Mouse (Mus musculus): ENCODE measurements around the gene Crnkl1.

The Crnkl1 gene

DNA sequence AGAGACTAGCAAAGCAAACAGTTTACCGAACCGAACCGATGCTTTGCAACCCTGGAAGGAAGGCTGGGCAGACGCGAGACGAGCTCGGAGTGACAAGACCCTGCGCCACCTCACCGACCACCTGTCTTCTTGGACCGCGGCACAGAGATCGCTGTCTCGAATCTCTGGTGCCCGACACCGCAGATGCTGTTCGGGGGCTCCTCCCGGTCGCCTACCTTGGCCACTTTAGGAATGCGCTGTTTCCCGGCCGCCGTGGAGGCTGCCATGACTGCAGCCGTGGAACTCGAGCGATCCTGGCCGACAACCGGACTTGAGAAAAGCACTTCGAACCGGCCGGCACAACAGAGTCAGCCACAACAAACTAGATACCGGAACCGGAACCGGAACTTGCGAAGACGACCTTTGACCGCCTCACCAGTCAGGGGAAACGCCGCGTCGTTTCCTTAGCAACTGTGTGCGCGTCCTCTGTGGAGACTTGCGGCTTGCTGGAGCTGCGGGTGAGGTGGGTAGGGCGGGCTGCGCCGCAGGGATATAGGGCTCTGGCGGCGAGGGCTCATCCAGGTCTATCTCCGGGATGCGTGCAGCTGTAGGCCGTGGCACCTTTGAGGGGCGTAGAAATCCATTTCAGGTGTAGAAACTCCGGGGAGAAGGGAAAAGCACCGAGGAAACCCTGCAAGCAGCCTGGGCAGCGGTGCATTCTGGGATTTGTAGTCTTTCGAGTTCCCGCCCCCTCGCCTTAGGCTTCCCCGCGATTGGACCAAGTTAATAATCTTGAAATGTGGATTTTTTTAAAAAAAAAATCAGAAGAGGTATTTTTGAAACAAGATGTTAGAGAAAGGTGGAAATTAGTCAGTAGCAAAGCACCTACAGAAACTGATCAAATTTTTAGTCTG, at the start of gene Crnkl1, which contains the start of gene Cfap61:
Crnkl1 (minus strand) TSS at position 676 of the 893 bp plus-strand sequence.
Cfap61 (plus strand) TSS at position 446 of the 893 bp plus-strand sequence.
- peak; percentile 97 to 98 for DNase-seq (ENCODE audit: low spot score in 2 of 2)

DNA sequence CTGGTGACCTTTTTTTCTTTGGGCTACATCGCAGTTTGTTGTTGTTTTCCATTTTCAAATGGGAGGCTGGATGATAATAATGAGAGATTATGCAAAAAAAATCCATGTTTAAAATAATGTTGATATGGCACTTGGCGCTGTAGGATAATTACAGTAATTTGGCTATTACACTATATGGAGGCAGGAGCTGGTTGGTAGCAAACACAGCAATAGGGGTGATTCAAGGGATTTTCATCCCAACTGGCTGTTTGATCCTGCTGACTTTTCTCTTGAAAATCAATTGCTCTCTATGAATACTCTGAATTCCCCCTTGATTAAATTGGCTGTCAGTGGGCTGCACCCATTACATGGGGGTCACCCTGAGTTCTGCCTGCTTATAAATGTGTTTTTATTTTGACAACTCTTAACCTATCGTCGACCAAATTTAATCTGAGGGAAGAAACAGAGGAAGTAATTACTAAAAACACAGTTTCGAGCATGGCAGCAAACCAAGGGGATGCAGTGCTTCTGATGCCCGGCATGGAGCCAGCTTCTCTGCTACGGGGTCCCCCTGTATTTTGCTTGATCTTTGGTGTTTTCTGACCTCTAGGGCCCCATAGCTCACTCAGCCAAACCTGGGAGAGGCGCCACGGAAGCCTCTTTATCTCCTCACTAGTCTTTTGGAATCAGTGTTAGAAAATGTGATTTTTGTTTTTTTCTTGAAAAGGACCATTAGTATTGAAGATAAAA, 47.7 kb upstream of the Crnkl1 start:
- DNase-seq (ENCODE audit: low spot score in 2 of 2) = no peak

DNA sequence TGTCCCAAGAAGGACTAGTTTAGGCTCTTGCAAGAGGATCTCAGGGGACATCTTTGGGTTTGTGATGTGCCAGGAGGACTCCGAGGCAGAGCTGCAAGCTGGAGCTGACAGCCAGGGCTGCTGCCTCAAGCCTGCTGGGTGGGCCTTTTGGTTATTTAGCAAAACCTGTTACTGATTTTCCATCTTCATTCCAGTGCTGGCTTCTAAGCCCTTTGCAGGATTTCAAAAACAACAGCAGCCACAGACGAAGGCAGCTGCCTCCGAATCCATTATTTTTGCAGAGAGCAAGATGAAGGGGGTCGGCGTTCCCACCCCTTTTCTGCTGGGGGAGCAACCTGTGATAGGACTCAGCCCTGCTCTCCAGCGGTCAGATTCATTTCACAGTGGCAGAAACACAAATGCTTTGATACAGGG, 46.9 kb upstream of the Crnkl1 start:
- no peak for DNase-seq (ENCODE audit: low spot score in 2 of 2)

DNA sequence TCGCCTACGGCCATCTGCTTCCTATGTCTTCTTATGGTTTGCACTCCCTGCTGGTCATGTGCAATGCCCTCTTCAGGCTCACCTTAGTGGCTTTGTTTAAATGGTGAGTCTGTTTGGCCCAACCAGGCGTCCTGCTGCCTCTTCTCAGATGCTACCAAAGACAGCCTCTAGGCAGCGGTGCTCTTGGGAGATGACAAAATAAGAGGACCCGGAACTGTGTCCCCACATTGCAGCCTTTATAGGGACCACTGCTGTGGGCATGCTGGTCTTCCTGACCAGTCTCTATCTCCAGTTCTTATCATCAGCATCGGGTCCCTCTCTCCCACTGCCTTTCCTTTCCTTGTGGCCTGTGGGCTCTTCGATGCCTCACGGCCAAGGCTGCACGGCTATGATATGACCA, 46.1 kb upstream of the Crnkl1 start:
- DNase-seq (ENCODE audit: low spot score in 2 of 2) = no peak

DNA sequence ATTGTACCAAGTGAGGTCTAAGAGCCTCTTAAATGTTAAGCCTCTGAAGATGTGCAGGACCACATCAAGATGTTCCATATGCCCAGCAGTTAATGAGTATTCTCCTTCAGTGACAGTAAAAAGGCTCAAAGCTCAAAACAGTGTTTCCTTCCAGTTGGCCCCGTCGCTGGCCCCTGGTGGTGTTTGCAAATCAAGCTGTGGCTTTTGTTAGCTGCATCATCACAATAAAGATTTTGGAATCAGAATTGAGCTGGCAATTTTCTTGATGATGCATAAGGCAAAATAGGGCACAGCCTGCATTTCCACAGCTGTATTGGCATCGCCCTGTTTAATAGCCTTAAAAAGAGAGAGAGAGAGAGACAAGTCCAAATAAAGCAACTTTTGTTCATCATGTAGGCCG, 44.8 kb upstream of the Crnkl1 start:
- no peak for DNase-seq (ENCODE audit: low spot score in 2 of 2)

DNA sequence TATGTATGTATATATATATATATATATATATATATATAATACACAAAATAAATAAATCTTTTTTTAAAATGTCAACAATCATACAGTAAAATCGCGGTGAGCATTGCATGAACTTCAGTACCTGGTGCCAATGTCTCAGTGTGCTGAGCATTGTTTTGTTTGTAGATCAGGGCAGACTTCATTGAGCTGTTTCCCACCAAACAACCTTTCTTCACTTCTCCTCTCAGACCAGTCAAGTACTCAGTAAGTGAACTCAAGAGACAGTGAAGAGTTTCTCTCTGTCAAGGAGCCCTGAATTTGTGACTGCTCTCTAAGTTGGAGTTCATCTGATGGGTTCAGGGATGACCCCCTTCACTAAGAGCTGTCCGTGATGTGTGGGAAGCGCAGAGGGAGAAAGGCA, 37.8 kb upstream of the Crnkl1 start:
- DNase-seq (ENCODE audit: low spot score in 2 of 2) = no peak

DNA sequence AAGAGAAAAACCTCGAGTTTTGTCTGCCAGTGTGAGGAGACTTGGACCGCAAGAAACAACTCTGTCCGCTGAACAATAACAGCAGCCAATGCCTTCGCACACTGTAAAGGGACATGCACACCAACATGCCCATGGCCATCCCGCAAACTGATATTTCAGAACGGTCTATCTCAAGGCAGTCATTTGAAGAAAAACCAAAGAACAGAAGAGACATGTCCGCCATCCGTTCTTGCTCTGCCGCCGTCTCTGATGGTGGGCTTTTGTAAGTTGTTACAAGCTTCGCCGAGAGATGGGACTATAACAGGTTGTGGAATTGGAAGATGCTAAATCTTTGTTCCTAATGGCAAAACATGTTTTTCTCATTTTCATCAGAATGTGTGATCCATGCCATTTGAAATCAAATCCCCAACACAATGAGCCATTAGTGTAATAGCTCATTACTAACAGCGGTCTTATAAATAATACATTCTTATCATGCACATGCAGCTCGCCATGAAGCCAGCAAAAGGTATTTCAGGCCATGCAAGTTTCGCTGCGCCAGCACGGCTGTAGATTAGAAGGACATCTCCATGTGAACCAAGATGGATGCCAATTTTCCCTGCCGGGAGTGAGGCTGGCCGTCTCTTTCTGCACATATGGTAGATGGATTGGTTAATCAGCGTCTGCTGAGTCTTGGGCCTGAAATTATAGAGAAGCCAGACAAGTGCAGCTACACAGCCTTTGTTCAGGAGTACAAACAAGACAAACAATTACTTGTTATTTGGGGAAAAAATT, 36.6 kb upstream of the Crnkl1 start:
- DNase-seq (ENCODE audit: low spot score in 2 of 2) = peak; percentile 43 to 61

DNA sequence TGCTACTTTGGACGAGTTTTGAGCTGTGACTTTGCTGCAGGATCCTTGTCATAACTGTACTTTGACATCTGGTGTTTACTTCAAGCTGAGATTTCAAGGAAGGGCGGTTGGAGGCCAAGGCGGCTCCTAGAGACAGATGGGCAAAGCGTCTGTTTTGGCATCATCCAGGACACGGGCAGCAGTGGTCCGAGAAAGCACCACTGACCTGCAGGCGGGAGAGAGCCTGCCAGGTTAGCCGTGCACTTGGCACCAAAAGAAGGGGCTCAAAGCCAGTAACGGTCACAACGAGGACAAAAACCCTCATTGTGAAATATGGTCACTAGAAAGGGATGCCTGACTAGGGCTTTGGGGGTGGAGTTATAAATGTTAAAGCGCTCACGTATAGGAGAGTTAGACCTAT, 35.9 kb upstream of the Crnkl1 start:
- DNase-seq (ENCODE audit: low spot score in 2 of 2) = no peak

DNA sequence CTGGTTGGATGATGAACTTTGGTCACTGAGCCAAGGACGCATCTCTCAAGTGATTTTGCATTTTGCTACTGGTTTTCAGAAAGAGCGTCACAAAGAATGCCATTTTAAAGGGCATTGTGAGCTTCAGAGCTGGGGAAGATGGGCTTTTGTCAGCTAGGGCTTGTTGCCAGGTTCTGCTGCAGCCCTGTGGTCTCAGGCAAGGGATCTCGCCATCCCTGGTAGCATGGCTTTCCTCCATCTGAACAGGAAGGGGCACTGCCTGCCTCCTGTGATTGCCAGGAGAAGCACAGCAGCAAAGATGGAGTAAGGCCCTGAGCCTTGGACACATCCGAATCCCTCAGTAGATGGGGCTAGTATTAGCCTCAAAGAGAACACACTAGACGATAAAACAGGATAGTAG, 27.0 kb upstream of the Crnkl1 start:
- DNase-seq (ENCODE audit: low spot score in 2 of 2) = no peak

DNA sequence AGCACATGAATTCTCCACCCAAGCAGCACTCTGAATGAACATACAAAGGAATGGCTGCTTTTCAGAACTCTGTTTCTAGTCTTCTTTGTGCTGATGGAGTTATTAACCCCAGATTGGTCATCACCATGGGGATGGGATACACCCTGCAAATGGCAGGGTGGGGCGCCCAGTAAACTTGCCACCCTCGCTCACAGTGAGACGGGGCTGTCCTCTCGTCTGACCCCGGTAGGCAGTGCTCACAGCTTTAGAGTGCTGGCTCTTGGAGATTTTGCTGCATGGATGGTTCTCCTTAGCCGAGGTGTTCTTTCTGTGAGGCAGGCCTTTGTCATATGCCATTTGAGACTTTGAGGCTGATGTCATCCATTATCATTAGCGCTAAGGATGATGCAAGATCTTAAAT, 23.7 kb upstream of the Crnkl1 start:
- DNase-seq (ENCODE audit: low spot score in 2 of 2) = no peak

DNA sequence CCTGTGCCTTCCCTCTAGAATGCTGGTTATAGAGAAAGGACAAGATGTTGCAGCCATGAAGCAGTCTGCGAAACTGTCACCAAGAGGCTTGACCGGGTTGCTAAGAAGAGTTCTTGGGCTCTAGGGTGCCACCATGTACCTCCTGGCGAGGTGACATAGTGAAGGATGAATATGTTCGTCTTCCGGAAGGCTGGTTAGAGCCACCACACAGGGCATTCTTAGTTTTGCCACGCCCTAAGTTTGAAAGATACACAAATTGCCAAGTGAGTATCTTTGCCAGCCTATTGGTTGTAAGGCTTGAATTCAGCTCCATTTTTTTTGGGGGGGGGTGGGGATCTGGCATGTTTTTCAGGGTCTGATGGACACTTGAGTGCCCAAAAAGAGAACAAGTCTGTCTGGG, 23.3 kb upstream of the Crnkl1 start:
- no peak for DNase-seq (ENCODE audit: low spot score in 2 of 2)

DNA sequence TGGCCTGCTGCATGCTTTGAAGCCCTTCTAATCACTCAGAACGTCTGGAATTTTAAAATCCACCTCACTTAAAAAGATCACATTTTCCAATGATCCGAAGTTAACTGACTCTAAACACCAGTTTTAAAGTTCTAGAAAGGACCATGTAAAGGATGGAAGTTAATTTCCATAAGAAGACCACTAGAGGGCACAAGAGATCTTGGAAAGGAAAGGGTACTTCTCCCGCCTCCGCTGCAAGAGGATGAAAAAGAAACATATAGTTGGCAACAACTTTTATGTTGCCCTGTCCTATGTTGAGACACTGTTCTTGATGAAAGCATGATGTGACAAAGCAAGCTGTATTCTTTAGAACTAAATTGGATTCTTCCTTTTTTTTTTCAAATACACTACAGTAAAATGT, 22.6 kb upstream of the Crnkl1 start:
- no peak for DNase-seq (ENCODE audit: low spot score in 2 of 2)

DNA sequence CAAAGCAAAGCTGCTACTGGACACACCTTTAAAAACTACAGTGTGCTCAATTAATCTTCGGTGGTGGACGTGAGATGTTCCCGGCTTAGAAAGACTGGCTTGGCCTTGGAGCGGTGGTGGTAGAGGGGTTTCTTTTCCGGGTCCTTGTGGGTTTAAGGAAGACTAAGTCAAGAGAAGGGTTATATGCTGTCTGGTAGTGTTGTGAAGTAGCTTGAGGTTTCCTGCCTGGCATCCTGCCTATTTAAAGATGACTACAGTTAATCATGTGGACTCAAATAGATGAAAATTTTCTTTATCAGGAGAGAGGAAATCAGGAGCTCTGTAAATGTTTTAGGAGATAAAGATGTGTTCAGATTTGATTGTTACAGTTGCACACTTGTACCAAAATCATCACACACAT, 21.5 kb upstream of the Crnkl1 start:
- DNase-seq (ENCODE audit: low spot score in 2 of 2) = no peak

DNA sequence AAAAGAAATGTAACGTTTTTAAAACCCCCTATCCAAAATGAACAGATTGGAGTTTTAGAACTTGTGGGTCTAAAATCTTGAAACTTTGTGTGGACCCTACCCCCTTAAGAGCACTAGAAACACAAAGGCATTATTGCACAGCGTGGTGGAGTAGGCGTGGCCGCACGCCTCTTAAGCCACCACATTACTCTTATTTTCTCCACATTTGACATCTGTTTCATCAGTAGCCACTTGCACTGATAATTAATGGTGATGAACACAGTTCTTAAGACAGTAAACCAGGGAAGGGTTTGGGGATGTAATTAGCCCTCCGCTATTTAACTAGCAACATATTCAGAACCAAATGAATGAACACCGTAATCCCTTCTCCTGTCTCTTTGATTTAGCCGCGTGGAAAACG, 21.0 kb upstream of the Crnkl1 start:
- no peak for DNase-seq (ENCODE audit: low spot score in 2 of 2)

DNA sequence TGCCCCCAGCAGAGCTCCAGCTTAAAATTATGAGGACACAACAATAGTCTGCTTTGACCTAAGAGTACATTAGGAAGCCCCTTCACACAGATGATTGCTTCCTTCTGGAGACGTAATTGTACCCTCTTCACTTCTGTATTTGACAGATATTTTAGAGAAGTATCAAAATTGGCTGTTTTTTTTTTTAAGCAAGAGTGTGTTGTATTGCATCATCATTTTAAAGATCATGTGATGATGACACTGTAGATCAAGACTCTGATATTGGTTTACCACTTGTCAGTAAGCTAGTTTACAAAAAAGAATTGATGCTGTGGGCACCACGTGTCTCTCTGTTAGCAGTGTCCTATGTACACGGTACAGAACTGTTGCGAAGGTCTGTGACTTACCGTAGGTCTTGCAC, 17.9 kb upstream of the Crnkl1 start:
- no peak for DNase-seq (ENCODE audit: low spot score in 2 of 2)

DNA sequence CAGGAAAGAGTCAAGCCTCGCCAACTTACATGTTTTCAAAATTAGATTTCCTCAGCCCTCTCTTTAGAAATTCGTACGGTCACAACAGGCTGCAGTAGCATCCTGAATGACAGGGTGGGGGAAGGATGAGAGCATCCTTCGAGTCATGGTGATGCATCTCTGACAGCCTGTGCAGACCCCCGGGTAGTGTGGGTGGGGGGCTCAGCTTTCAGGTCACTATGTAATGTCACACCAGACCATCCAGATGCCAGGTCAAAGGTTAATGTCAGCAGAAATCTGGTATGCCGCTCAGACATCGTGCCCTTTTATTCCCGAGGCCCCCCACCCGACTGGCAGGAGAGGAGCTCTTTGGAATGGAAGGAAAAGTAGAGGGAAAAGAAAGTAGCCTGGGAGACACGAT, 15.4 kb upstream of the Crnkl1 start:
- DNase-seq (ENCODE audit: low spot score in 2 of 2) = no peak

DNA sequence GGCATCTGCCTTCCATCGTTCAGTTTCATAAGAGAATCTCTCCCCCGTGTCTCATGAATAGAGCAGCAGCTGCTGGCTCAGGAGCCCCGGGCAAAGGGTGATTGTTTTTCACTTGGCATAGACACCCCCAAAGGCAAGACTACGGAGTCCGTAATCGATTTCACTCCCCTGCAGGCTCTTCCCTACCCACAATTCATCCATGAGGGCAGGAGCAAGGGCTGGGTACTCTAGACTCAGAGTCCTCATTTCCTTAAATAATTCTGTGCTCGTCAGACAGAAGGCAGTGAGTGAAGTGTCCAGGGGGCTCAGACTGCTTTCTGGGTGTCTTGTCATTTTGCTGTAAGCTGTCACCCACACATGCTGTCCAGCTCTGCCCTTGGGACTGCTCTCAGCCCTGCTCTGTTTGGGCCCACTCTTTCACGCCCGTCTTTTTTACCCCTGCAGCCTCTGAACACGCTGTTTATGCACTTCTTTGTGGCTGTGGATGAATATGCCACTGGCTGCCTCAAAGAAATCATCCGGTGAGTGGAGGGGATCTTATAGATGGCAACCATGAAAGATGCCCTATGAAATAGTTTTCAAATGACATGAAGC, 14.8 kb upstream of the Crnkl1 start:
- no peak for DNase-seq (ENCODE audit: low spot score in 2 of 2)

DNA sequence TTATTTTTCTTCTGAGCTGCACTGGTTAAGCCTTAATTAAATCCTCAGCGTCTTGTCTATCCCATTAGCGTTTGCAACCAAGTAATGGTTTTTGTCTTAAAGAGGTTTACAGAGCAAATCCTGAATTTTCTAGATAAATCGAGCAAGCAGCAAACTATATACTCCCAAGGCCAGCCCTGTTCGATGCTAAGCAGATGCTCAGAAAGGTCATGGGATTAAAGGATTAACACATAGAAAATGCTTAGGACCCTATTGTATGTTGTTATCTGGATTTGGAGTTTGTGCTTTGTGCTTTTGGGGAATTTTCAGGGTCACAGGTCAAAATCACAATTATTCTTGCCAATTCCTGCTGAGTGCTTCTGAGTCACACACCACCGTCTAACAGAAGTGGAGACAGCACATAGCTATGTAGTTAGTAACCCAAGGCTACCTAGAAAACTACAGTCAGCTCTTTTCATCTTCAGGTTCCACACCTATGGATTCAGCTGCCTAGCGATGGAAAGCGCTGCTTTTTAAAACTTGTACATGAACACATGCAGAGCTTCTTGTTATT, 13.7 kb upstream of the Crnkl1 start:
- DNase-seq (ENCODE audit: low spot score in 2 of 2) = no peak

DNA sequence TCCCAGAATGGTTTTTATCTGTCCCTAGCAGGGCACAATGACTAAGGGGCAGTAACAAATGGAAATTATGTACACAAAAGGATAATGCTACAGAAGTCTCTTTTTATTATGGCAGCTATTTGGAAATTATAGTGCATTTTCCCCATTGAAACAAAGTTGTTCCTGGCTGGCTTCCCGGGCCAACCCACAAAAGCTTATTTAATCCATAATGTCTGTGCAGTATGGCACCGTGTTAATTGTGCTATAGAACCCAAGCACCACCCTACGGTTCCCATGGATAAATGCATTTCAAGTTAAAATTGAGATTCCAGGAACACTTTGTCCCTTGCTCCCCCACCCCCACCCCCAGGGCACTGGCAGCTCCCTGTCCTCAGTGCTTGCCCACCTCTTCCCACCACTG, 9.5 kb upstream of the Crnkl1 start:
- DNase-seq (ENCODE audit: low spot score in 2 of 2) = peak in 1 of 2 experiments; percentile 40

DNA sequence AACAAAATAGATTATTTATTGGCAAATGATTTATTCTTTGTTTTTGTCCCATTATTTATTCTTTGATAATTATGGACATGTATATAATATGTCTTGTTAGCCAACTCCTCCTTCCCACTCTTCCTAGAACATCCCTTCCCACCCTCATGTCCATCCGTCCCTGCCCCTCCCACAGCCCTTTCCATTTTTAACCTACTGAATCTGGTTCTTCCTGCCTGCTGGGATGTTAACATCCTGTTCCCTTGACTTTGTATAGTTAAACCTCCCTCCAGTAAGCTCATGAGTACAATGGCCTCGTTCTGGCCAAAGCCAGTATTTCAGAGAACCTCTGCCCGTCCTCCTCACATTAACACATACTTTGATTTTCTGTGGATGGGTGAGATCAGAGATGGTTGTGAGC, 6.6 kb upstream of the Crnkl1 start:
- DNase-seq (ENCODE audit: low spot score in 2 of 2) = no peak

DNA sequence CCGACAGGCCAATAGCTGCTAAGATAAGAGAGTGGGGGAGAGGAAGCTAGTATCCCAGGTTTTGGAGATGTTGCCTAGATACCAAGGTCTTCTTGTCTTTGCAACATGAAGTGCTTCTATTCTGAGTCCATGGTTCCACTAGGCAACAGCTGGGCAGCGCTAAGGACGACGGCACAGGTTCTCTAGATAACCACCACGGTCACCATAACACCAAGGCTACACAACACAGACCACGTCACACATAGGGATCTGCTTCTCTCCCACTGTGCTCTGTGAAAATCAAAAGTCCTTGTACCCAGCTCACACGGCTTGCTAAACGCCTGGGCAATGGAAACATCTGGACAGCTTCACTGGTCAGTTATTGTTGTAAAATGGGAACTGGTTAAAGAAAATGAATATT, 2.2 kb upstream of the Crnkl1 start:
- no peak for DNase-seq (ENCODE audit: low spot score in 2 of 2)
